Mouse (Mus musculus) brain, embryonic 14.5 days (tissue): Measurements from ENCODE around the gene Nfkbiz.

ENCODE experiments used
- CTCF ChIP-seq: fragments of 200-500 bp; IDR thresholded peaks from 2 replicates; pipeline ENCODE4 v1.5.1; 2012; ENCODE audit warnings: inconsistent platforms, mild to moderate bottlenecking, moderate library complexity, borderline replicate concordance; ENCODE audit not compliant: insufficient read depth, insufficient read length; ENCODE audit errors: extremely low read depth
- POLR2A ChIP-seq: fragments of 200-500 bp; IDR thresholded peaks from 2 replicates; pipeline ENCODE4 v1.6.1; 2012; ENCODE audit warnings: mild to moderate bottlenecking, inconsistent platforms, borderline replicate concordance; ENCODE audit not compliant: poor library complexity, insufficient read depth, insufficient read length, severe bottlenecking; ENCODE audit errors: extremely low read depth

GRCm38 (mm10) chr16:55770247-55770646 lies 68.5 kb downstream of the Nfkbiz start:
- TF ChIP-seq CTCF = no peak
- no peak for TF ChIP-seq POLR2A
